Mouse (Mus musculus): ENCODE data around the gene Ly6g6d.

Gene Ly6g6d

DNA sequence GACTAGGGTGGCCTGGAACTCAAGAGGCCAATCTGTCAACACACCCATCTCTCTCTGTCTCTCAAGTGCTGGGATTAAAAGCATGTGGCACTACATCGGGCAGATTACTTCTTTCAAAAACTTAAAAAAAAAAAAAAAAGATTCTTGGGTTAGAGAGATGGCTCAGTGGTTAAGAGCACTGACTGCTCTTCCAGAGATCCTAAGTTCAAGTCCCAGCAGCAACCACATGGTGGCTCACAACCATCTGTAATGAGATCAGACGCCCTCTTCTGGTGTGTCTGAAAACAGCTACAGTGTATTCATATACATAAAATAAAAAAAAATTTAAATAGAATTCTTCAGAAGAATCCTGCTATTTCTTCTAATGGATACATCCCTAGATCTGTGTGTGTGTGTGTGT, 10.3 kb upstream of the Ly6g6d start:
- ChIA-PET CTCF (interaction anchor here (0.6 to 4.7 kb wide), 32 partner anchors 8 to 1100 kb away, joined by 3 to 28 read pairs (median 4); partner anchors contain the start of genes Ddah2 (in 2 of the 4), Ehmt2 (in 1 of the 4), Ly6g6d (in 1 of the 4) and Ly6g6e (in 1 of the 4)), POLR2A (interaction anchor here in 3 of 4 experiments (0.6 to 3.1 kb wide), 28 partner anchors 9 to 484 kb away, joined by 3 to 11 read pairs (median 4); partner anchors contain the start of genes Ly6g6e (in 2 of the 3), Agpat1 (in 1 of the 3), Ddah2 (in 1 of the 3) and Msh5 (in 1 of the 3))

DNA sequence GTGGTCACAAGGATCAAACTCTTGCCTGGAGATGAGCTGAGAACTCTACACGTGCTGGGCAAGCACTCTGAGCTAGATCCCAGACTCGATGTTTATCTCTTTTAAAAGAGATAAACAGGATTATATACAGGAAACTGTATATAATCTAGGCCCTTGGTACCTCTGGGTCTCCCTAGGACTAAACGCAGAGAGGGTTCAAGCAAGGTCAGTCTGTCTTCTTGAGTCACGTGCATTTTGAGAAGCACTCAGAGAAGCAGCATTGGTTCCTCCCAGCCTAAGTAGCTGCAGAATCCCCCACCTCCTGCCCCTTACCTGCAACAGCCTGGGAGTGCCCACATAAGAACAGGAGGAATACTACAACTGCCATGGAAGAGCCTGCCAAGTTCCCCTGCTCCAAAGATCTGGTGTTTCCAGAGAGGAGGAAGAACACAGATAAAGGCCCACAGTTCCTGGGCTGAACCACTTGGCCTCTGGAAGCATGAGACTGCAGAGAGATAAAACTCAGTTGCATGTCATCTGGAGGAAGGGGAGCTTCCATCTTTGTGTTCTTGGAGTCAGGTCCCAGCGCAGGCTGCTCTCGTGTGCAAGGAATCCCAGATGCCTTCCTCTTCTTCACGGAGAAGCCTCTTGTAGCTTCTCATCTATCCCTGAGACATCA, 7.5 kb upstream of the Ly6g6d start, which contains the start of gene Ly6g6f:
Gene Ly6g6f (minus strand): TSS at position 403 of the 658 bp plus-strand sequence.
- CTCF ChIA-PET: interaction anchor here in 2 of 4 experiments (0.6 to 4.7 kb wide), 4 partner anchors 12 to 682 kb away, joined by 3 to 28 read pairs (median 4); no protein-coding TSS in a partner anchor
- POLR2A ChIA-PET: interaction anchor here in 3 of 4 experiments (0.6 to 2.4 kb wide), 17 partner anchors 8 to 203 kb away, joined by 3 to 14 read pairs (median 3); partner anchors contain the start of genes Ly6g6e (in 2 of the 3), Ddx39b (in 1 of the 3), Gm20547 (in 1 of the 3) and Gpank1 (in 1 of the 3)

DNA sequence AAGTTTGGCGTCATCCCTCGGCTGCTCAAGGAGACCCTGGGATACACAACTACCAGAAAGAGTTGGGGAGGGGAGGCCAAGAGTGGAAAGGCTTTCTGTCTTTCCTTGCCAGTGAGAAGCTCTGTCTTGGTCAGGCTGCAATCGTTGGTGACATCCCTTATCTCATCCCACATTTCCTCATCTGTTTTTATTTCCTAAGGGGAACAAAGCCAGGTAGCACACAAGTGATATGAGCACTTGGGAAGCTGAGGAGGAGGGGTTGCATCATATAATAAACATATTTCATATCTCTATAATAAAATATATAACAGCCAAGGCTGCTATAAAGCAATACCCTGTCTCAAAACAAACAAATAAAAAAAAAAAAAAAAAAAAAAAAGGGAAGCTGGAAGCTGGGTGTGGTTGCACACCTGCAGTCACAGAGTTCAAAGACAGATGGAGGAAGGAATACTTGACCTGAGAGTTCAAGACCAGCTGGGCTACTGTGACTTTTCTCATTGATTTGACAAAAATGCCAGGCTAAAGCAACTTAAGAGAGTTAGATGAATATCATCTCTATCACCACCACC, 6.1 kb upstream of the Ly6g6d start:
- ChIA-PET POLR2A (interaction anchor here in 3 of 4 experiments (0.7 to 2.1 kb wide), 7 partner anchors 10 to 170 kb away, joined by 3 to 5 read pairs (median 4); partner anchors contain the start of genes Ddx39b (in 1 of the 3) and Msh5 (in 1 of the 3)), CTCF (interaction anchor here in 2 of 4 experiments (0.6 to 1.6 kb wide), 3 partner anchors 13 to 402 kb away, joined by 3 to 6 read pairs (median 3); no protein-coding TSS in a partner anchor)

DNA sequence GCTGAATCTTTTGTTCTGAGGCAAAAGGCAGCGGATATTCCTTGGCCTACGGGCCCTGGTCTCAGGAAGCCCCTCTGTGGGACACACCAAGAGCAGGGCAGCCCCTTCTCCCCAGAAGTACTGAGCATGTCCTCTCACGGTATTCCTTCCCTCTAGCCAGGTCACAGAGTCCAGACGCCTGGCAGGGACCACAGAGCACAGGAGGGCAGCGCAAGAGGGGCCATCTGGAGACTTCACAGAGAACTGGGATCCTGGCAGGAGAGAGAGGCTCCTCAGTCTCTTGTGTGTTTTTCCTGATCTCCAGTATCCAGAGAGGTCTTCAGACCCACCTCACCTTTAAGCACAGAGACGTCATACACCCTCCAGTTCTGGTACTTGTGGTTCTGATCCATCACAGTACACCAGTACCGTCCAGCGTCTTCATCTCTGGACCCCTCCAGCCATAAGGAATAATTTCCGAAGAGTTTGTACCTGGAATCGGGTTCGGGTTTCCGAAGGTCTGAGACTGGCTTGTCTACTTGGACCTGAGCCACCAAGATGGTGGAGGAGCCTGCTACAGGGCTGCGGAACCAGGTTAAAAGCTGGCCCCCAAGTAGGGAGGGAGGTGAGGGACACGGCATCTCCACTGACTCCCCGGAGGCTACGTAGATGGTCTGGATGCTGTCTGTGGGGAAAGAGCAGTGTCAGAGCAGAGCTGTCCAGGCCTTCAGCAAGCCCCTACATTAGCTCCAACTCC, 5.1 kb upstream of the Ly6g6d start:
- ChIA-PET CTCF (interaction anchor here in 2 of 4 experiments (0.5 to 1.6 kb wide), 4 partner anchors 14 to 810 kb away, joined by 3 to 6 read pairs (median 4); no protein-coding TSS in a partner anchor), POLR2A (interaction anchor here in 3 of 4 experiments (0.7 to 1.5 kb wide), 5 partner anchors 11 to 158 kb away, joined by 3 to 4 read pairs (median 4); partner anchors contain the start of gene Ddx39b (in 1 of the 3))

DNA sequence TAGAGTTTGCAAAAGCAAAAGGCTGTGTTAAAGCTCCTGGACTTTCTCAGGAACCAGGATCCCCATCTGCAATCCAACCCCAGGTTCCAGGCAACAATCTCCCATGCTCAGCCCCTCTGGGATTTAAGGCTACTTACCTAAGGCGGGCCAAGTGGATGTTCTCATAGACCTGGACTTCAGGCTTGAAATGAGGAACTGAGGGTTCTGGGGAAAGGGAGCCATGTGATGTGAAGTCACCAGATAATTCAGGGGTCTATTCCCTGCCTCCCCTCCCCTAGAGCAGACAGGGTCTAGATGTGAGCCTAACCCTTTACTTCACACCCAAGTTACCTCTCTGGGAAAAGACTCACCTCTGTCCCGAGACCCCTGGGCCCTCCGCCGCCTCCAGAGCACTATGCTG, 2.8 kb upstream of the Ly6g6d start:
- ChIA-PET POLR2A (interaction anchor here in 2 of 4 experiments (1.2 to 2.1 kb wide), 4 partner anchors 9 to 128 kb away, joined by 4 to 7 read pairs (median 5); partner anchors contain the start of gene Ddah2 (in 1 of the 2)), CTCF (interaction anchor here in 1 of 4 experiments (0.6 to 1.1 kb wide), 3 partner anchors 9 to 164 kb away, joined by 3 to 4 read pairs (median 3); no protein-coding TSS in a partner anchor)

DNA sequence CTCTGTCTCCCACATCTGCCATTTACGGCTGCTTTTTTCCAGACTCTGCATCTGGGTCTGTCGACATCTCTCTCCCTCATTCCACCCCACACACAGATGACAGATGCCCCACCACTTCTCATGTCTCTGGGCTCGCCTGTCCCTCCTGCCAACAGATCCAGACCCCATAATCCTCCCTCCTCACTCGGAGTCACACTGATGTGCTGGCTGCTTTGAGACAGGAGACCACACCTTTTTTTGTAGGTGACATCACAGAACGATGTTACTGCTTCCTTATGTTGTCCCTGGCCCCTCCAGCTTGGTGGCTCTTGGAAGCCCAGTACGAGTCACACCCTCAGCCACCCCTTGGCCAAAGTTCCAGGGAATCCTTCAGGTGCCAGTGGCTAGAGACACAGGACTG, 2.4 kb upstream of the Ly6g6d start:
- ChIA-PET CTCF (interaction anchor here in 3 of 4 experiments (0.6 to 1.9 kb wide), 6 partner anchors 8 to 174 kb away, joined by 3 to 6 read pairs (median 4); partner anchors contain the start of genes Abhd16a (in 1 of the 3) and Ddah2 (in 1 of the 3)), POLR2A (interaction anchor here in 3 of 4 experiments (0.8 to 2.5 kb wide), 7 partner anchors 9 to 128 kb away, joined by 3 to 10 read pairs (median 5); partner anchors contain the start of gene Ddah2 (in 2 of the 3))

DNA sequence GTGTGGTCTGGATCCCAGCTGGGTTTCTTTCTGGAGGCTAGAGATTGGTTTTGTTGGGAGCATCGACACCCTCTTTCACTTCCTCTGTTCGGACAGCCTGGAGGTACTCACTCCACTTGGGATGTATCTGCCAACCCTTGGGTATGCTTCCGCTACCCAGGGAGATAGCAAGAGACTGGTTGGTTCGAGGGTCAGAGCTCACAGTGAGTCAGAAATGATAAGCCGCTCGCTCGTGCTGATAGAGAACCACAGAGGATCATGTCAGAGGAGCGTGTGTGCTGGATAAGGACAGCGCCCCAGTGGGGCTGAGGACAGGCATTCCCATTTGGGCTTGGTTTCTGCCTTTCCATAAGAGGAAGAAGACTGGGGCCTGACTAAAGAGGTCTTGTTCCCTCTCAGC, 1.9 kb upstream of the Ly6g6d start:
- POLR2A ChIA-PET: interaction anchor here in 3 of 4 experiments (0.6 to 2.5 kb wide), 12 partner anchors 8 to 199 kb away, joined by 3 to 10 read pairs (median 4); partner anchors contain the start of gene Ddah2 (in 2 of the 3)
- CTCF ChIA-PET: interaction anchor here (0.6 to 1.9 kb wide), 6 partner anchors 9 to 274 kb away, joined by 3 to 6 read pairs (median 6); partner anchors contain the start of genes Abhd16a (in 1 of the 4), Ddah2 (in 1 of the 4) and Msh5 (in 1 of the 4)

DNA sequence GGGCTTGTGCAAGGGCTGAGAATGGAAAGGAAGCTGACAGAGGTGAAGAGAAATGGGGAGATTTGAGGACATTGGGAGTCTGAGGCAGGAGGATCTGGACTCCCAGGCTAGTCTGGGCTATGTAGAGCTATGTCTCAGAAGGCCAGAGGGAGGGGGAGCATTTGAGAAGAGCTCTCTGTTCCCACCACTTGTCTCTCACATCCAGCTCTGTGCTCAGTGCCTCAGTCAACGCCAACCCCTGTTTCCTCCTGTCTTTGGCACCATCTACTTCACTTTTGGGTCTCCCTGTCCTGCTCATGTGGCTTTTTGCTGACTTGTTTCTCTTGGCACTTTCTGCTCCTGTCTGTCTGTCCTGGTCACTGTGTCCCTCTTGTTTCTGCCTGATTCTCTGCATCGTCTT, 580 bp downstream of the Ly6g6d start:
- ChIA-PET CTCF (interaction anchor here in 3 of 4 experiments (0.6 to 3.0 kb wide), 8 partner anchors 11 to 431 kb away, joined by 3 to 13 read pairs (median 4); partner anchors contain the start of genes Abhd16a (in 1 of the 3) and Atf6b (in 1 of the 3)), POLR2A (interaction anchor here in 3 of 4 experiments (0.5 to 3.0 kb wide), 43 partner anchors 8 to 429 kb away, joined by 3 to 25 read pairs (median 4); partner anchors contain the start of genes Ddah2 (in 3 of the 3), Ly6g6f (in 3 of the 3), Abhd16a (in 2 of the 3) and Msh5 (in 2 of the 3))

DNA sequence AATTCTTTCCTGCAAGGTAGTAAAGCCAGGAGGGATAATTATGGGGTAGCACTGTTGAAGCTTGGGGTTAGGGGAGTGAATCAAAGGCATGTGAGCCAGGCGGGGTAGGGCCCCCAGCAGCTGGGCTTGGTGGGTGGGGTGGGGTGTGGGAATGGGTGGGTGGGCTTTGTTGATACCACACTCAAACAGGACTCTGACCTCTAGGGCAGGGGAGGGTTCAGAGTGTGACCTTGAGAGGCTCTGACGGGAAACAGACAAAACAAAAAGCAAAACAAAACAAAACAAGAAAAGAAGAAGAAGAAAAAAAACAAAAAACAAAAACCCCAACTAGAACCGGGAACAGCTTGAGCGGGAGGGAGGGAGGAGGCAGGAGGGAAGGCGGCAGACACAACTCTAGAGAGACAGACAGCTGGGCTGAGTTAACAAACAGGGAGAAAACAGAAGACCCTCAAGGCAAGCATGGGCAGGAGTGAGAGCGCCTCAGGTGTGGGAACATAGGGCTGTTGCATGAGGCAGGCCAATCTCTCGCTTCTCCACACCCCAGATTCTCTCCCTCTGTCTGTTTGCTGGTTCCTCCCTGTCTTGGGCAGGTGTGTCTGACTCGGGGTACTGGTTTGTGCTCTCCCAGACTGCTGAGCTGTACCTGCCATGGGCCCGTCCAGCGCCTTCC, 1.2 kb downstream of the Ly6g6d start, which contains the start of gene Ly6g6e:
Gene Ly6g6e (plus strand): TSS at position 396 of the 670 bp plus-strand sequence.
- CTCF ChIA-PET: interaction anchor here in 3 of 4 experiments (0.6 to 3.0 kb wide), 7 partner anchors 12 to 156 kb away, joined by 3 to 13 read pairs (median 4); partner anchors contain the start of gene Abhd16a (in 1 of the 3)
- POLR2A ChIA-PET: interaction anchor here in 3 of 4 experiments (0.6 to 3.0 kb wide), 59 partner anchors 9 to 1045 kb away, joined by 3 to 25 read pairs (median 4); partner anchors contain the start of genes Ddah2 (in 3 of the 3), Ly6g6f (in 3 of the 3), Abhd16a (in 2 of the 3) and Ddx39b (in 2 of the 3)

DNA sequence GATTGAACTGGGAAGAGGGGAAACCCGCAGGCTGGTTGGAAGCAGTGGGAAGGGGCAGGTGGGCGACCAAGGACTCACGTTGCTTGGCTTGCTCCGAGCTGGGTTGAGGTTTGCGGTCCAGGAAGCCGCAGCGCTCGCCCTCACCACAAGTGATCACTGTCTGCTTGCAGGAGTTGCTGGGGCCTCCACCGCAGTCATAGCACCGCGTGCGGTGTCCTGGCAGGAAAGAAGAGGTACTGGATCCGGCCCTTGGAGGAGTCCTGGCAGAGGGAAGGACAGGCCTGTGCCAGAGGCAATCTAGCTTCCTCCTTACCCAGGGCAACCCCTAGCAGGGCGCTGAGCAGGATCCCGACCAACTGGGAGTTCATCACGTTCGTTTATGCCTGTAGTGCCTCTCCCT, 3.8 kb downstream of the Ly6g6d start:
- ChIA-PET CTCF (interaction anchor here (0.6 to 1.7 kb wide), 5 partner anchors 10 to 200 kb away, joined by 3 to 6 read pairs (median 3); no protein-coding TSS in a partner anchor), POLR2A (interaction anchor here (0.6 to 1.8 kb wide), 20 partner anchors 8 to 138 kb away, joined by 3 to 5 read pairs (median 4); partner anchors contain the start of genes Ddah2 (in 3 of the 4), Gpank1 (in 1 of the 4), Ly6g6c (in 1 of the 4) and Mpig6b (in 1 of the 4))

DNA sequence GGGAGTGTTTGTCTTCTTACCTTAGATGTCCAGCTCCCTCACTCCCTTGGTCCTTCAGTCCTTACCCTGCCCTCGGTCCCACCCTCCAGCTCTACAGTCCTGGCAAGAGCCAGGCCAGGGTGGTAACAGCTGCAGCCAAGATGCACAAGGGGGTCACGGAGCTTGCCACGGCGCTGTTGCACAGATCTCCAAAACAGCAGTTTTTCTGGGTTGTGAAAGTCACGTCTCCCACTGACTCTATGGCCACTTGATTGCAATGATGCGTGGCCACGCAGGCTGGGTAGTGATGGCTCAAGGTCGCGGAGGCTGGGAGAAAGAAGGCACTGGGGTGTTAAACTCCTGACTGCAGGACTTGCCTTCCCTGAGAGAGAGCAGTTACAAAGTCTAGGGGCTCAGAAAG, 6.4 kb downstream of the Ly6g6d start:
- CTCF ChIA-PET: interaction anchor here in 1 of 4 experiments (0.7 to 1.1 kb wide), 3 partner anchors 9 to 23 kb away, joined by 3 to 4 read pairs (median 3); no protein-coding TSS in a partner anchor
- POLR2A ChIA-PET: interaction anchor here in 3 of 4 experiments (0.6 to 2.7 kb wide), 13 partner anchors 9 to 172 kb away, joined by 3 to 20 read pairs (median 3); partner anchors contain the start of genes Ddah2 (in 1 of the 3), Msh5 (in 1 of the 3) and Vars (in 1 of the 3)

DNA sequence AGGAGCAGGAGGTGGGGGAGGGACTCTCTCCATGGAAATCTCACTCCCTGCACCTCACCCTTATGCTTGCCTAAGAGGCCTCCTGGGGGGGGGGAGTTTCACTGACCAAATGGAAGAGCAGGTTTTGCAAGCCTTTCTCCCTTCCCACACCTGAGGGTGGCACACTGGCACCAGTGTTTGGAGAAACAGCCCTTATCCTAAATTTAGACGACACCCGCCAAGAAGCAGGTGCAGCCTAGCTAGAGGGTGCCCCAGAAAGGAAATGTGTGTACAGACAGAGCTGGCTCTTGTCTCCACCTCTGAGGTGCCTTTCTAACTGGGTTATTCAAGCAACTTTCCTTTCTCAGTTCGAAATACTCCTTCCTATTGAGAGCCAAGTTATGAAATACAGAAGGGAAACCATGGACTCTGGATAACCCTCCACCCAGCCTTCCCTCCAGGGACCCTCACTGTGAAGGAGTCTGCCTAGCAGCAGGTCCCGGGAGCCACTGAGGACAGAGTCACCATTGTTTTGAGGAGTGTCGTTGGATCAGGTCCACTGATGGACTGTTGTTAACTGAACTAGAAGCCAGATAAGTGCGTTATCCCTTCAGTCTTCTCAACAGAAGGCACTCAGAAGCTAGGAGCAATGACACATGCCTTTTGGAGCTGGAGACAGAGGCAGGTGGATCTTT, 7.2 kb downstream of the Ly6g6d start:
- POLR2A ChIA-PET: interaction anchor here in 3 of 4 experiments (0.6 to 2.7 kb wide), 9 partner anchors 10 to 450 kb away, joined by 3 to 20 read pairs (median 4); partner anchors contain the start of genes Ddah2 (in 1 of the 3) and Vars (in 1 of the 3)
- CTCF ChIA-PET: interaction anchor here in 2 of 4 experiments (0.7 to 1.1 kb wide), 2 partner anchors 11 to 165 kb away, joined by 3 to 4 read pairs; no protein-coding TSS in a partner anchor

DNA sequence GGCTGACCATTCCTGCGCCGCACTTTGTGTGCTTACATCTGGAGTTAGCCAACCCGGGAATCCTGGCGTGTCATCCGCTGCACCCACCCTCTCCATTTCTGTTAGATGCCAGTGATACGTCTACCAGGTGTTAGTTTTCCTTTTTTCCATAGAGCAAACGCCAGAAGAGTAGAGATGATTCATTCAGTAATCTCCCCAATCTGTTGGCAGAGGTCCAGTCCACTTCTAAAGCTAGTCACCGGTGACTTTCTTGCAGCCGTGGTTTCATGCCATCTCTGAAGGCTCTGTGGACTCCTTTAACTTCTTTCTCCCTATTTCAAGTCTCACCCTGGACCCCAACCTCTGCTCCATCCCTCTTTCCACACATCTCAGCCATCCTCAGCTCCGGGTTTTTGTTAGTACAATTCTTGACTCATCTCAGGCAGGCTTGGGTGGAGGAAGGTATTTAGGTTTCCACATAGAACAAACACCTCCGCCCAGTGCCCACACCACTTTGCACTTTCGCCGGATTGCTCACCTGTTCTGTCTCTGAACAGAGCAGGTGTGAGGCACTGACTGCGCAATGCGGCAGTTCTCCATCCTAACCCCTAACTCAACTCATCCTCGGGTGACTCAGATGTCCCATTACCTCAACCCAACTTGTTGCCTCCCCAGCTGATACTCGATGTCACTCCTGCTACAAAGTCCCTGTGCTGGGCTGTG, 9.5 kb downstream of the Ly6g6d start:
- ChIA-PET CTCF (no interaction called here), POLR2A (interaction anchor here in 3 of 4 experiments (0.6 to 2.2 kb wide), 4 partner anchors 9 to 122 kb away, joined by 3 to 5 read pairs (median 3); partner anchors contain the start of gene Ddah2 (in 1 of the 3))

DNA sequence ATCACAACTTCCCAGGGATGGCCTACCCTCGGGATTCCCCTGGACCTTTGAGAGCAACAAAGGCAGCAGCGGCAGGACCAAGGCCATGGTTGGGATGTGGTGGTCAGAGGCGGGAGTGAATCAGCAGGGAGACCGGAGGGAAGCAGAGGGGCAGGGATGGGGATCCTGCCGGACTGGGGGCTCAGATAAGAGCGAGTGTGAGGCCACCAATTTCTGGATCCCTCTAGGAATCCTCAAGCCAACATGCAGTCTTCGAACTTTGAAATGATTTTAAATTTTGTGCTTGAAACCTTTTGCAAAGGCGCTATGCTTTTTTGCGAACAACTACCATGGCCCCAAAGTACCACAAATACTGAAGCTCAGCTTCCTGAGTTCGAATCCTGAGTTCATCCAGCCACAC, 11.8 kb downstream of the Ly6g6d start, which contains the start of gene Mpig6b:
Gene Mpig6b (minus strand): TSS at position 101 of the 400 bp plus-strand sequence.
- CTCF ChIA-PET: interaction anchor here in 1 of 4 experiments (0.6 kb wide), 1 partner anchor 116 kb away, joined by 3 read pairs; no protein-coding TSS in a partner anchor

More for the DNA sequence above, 11.8 kb downstream of the Ly6g6d start, which contains the start of gene Mpig6b:
- POLR2A ChIA-PET: interaction anchor here in 3 of 4 experiments (0.8 to 1.4 kb wide), 3 partner anchors 8 to 19 kb away, joined by 3 to 5 read pairs (median 4); partner anchors contain the start of genes Ly6g6e (in 1 of the 3) and Msh5 (in 1 of the 3)
